Mouse (Mus musculus): ENCODE measurements around the gene Cldn11. TPM values are rescaled to one million over a fixed set of nuclear protein-coding genes. Genes with fewer than 3 reads are reported as not detected.
"Not testable (repeated sequence)": the region's sequence is repeated elsewhere in the genome, so short reads cannot be mapped to it uniquely, and the experiment has no call there.

Cldn11 gene
- polyA plus RNA-seq, 1 experiment from 2014 or later = 50.5 TPM

DNA sequence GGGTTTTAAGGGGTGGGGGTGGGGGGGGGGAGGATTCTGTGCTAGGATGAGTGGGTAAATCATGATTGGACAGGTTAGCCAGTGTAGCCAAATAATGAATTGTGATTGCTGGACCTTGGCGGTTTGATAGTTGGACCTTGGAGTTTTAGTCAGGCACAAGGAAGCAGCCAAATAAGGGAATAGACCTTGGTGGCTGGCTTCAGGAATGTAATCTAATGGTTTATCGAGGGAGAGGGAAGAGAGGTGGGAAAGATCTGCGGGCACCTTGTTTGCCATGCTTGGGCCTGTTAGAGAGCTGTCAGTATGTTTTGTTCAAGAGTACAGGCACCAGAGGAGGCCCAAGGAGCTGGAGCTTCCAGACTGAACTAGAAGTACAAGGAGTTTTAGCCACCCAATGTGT, 22.9 kb upstream of the Cldn11 start:
- ATAC-seq = no peak
- H3K4me3 ChIP-seq (ENCODE audit: low read length) = no peak overlapping the region
- H3K9me3 ChIP-seq (ENCODE audit: control insufficient read depth, low read length) = no peaks in the 10 kb centered on the region
- no peak overlapping the region for H3K27ac ChIP-seq (ENCODE audit: low read depth, low read length)
- no peak overlapping the region for H3K4me2 ChIP-seq (ENCODE audit: low read length)
- no peaks in the 10 kb centered on the region for H3K27me3 ChIP-seq (replicated peaks; ENCODE audit: control insufficient read depth, insufficient read depth, low read length)
- no peaks in the 10 kb centered on the region for H3K4me1 ChIP-seq (ENCODE audit: control insufficient read depth, insufficient read depth, low read depth, low read length)
- H3K36me3 ChIP-seq (ENCODE audit: control insufficient read depth, insufficient read depth, low read length) = 0 out of 2 replicates have a peak, but pooled peaks cover 4% of the 10 kb centered on the region
- WGBS = 88% methylated on average over 3 of the region's 3 CpGs
- no peak overlapping the region for H3K9ac ChIP-seq (ENCODE audit: low read depth, low read length)

DNA sequence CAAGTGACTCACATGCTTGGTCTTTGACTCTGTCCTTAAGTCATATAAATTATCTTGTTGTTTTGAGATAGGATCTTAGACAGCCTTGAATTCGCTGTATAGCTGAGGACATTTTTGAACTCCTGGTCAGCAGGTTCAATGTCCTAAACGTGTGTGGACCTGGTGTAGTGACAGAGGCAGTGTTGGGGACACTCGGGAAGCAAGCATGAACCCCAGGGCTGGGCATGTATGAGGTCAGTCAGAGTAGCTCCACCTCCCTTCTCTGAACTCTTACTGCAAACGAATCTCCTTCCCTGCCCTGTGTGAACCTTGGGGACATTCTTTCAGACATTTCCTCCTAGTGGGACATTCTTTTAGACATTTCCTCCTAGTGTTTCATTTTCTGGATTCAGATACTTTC, 20.0 kb upstream of the Cldn11 start:
- H3K9me3 ChIP-seq (ENCODE audit: control insufficient read depth, low read length) = no peaks in the 10 kb centered on the region
- H3K4me2 ChIP-seq (ENCODE audit: low read length) = no peak overlapping the region
- no peak for ATAC-seq
- H3K27me3 ChIP-seq (replicated peaks; ENCODE audit: control insufficient read depth, insufficient read depth, low read length) = no peaks in the 10 kb centered on the region
- no peaks in the 10 kb centered on the region for H3K4me1 ChIP-seq (ENCODE audit: control insufficient read depth, insufficient read depth, low read depth, low read length)
- H3K27ac ChIP-seq (ENCODE audit: low read depth, low read length) = no peak overlapping the region
- H3K9ac ChIP-seq (ENCODE audit: low read depth, low read length) = no peak overlapping the region
- 62% methylated on average over 4 of the region's 4 CpGs for WGBS
- no peaks in the 10 kb centered on the region for H3K36me3 ChIP-seq (ENCODE audit: control insufficient read depth, insufficient read depth, low read length)
- H3K4me3 ChIP-seq (ENCODE audit: low read length) = no peak overlapping the region

- Histone ChIP-seq H3K27me3 (replicated peaks; ENCODE audit: control insufficient read depth, insufficient read depth, low read length) (no peaks in the 10 kb centered on the region), H3K9ac (ENCODE audit: low read depth, low read length) (no peak overlapping the region), H3K27ac (ENCODE audit: low read depth, low read length) (no peak overlapping the region), H3K9me3 (ENCODE audit: control insufficient read depth, low read length) (no peaks in the 10 kb centered on the region), H3K4me2 (ENCODE audit: low read length) (no peak overlapping the region), H3K4me1 (ENCODE audit: control insufficient read depth, insufficient read depth, low read depth, low read length) (no peaks in the 10 kb centered on the region), H3K4me3 (ENCODE audit: low read length) (no peak overlapping the region), H3K36me3 (ENCODE audit: control insufficient read depth, insufficient read depth, low read length) (no peaks in the 10 kb centered on the region)
- WGBS = 73% methylated on average over 5 of the region's 5 CpGs
- ATAC-seq = no peak
Measured at GRCm38 (mm10) chr3:31133664-31134063, 16.1 kb upstream of the Cldn11 start.

DNA sequence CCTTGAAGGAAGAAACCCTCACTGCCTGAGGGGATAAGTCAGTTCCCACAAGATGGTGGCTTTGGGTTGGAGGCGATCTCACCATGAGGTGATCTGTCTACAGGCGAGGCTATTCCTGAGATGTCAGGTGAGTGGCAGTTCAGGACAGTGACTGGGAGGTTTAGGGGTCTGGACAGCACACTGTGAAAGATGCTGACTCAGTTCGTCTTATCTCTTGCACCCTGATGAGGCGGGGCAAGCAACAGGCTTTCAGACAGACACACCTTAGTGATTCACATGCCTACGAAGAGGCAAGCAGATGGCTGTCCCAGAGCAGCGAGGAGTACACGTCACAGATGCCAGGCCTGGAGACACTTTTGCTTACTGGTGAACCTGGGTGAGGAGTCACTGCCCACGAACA, 15.5 kb upstream of the Cldn11 start:
- Histone ChIP-seq H3K27me3 (replicated peaks; ENCODE audit: control insufficient read depth, insufficient read depth, low read length) (no peaks in the 10 kb centered on the region), H3K27ac (ENCODE audit: low read depth, low read length) (no peak overlapping the region), H3K36me3 (ENCODE audit: control insufficient read depth, insufficient read depth, low read length) (no peaks in the 10 kb centered on the region), H3K9ac (ENCODE audit: low read depth, low read length) (no peak overlapping the region), H3K9me3 (ENCODE audit: control insufficient read depth, low read length) (no peaks in the 10 kb centered on the region), H3K4me3 (ENCODE audit: low read length) (no peak overlapping the region), H3K4me2 (ENCODE audit: low read length) (no peak overlapping the region), H3K4me1 (ENCODE audit: control insufficient read depth, insufficient read depth, low read depth, low read length) (no peaks in the 10 kb centered on the region)
- WGBS = 90% methylated on average over 8 of the region's 8 CpGs
- no peak for ATAC-seq

DNA sequence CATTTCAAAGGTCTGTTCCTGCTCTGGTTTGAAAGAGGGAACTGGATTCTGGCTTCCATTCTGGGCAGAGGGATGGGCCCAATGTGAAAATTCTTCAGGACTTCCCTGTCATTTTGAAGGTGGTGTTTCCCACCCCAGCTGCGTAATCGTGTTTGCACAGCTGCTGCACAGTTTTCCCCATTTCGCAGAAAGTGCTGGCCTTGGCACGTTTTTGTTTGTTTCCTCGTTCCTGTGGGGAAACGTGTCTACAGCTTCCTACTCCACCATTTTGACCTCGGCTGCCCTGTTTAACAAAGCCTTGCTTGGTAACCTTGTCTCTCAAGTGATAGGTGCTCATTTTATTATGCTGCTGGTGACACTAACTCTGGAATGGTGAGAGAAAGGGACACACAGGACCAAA, 15.0 kb upstream of the Cldn11 start:
- ATAC-seq = no peak
- Histone ChIP-seq H3K27ac (ENCODE audit: low read depth, low read length) (no peak overlapping the region), H3K9ac (ENCODE audit: low read depth, low read length) (no peak overlapping the region), H3K9me3 (ENCODE audit: control insufficient read depth, low read length) (no peaks in the 10 kb centered on the region), H3K36me3 (ENCODE audit: control insufficient read depth, insufficient read depth, low read length) (no peaks in the 10 kb centered on the region), H3K4me1 (ENCODE audit: control insufficient read depth, insufficient read depth, low read depth, low read length) (no peaks in the 10 kb centered on the region), H3K4me2 (ENCODE audit: low read length) (no peak overlapping the region), H3K4me3 (ENCODE audit: low read length) (no peak overlapping the region), H3K27me3 (replicated peaks; ENCODE audit: control insufficient read depth, insufficient read depth, low read length) (no peaks in the 10 kb centered on the region)
- 83% methylated on average over 7 of the region's 7 CpGs for WGBS

DNA sequence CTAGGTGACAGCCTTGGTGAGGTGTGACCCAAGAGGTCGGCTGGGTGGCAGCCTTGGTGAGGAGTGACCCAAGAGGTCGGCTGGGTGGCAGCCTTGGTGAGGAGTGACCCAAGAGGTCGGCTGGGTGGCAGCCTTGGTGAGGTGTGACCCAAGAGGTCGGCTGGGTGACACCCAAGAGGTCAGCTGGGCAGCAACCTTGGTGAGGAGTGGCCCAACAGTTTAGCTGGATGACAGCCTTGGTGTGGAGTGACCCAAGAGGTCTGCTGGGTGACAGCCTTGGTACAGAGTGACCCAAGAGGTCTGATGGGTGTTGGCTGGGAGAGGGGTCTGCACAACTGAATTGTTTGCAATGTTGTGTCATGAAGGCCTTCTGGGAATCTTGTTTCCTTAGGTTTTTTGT, 13.1 kb upstream of the Cldn11 start:
- H3K4me3 ChIP-seq (ENCODE audit: low read length); H3K27ac ChIP-seq (ENCODE audit: low read depth, low read length); H3K36me3 ChIP-seq (ENCODE audit: control insufficient read depth, insufficient read depth, low read length); H3K9ac ChIP-seq (ENCODE audit: low read depth, low read length); H3K4me2 ChIP-seq (ENCODE audit: low read length); ATAC-seq; H3K9me3 ChIP-seq (ENCODE audit: control insufficient read depth, low read length); H3K27me3 ChIP-seq (replicated peaks; ENCODE audit: control insufficient read depth, insufficient read depth, low read length); H3K4me1 ChIP-seq (ENCODE audit: control insufficient read depth, insufficient read depth, low read depth, low read length): not testable (repeated sequence)
- WGBS = 75% methylated on average over 4 of the region's 4 CpGs

DNA sequence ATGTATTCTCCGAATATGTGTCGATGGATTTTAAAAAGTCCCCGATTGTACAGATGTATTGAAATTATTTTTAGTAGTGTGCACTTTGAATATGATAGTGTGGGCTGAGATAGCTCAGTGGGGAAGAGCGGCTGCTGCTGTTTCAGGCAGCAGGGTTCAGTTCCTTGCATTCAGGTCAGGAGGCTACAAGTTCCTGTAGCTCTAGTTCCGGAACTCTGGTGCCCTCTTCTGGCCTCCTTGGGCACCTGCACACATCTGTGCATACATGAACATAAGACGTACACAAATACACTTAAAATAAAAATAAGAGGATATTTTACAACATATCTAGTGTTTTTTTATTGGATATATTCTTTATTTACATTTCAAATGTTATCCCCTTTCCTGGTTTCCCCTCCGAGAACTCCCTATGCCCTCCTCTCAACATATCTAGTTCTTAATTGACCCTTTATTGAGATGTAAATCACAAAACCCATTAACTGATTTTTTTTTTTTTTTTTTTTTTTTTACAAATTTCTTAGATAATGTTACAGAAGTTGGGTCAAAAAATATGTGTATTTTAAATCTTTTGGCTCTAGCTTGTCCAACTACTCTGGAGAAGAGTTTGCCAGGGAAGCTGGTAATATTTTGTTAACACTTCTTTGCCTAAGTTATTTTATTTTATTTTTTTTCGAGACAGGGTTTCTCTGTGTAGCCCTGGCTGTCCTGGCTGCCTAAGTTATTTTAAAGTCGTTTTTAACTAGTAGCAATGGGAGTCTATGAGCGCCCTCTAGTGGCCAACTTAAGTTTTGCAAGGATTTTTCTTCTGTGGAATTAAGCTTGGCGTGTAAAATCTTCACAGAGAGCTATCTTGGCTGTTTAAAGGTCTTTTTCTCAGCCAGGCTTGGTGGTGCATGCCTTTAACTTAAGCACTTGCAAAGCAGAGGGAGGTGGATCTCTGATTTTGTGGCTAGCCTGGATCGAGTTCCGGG, 11.0 kb upstream of the Cldn11 start:
- Histone ChIP-seq H3K4me1 (ENCODE audit: control insufficient read depth, insufficient read depth, low read depth, low read length) (no peaks in the 10 kb centered on the region), H3K4me2 (ENCODE audit: low read length) (no peak overlapping the region), H3K9ac (ENCODE audit: low read depth, low read length) (no peak overlapping the region), H3K27ac (ENCODE audit: low read depth, low read length) (no peak overlapping the region), H3K36me3 (ENCODE audit: control insufficient read depth, insufficient read depth, low read length) (no peaks in the 10 kb centered on the region), H3K27me3 (replicated peaks; ENCODE audit: control insufficient read depth, insufficient read depth, low read length) (no peaks in the 10 kb centered on the region), H3K4me3 (ENCODE audit: low read length) (no peak overlapping the region), H3K9me3 (ENCODE audit: control insufficient read depth, low read length) (no peaks in the 10 kb centered on the region)
- WGBS = 61% methylated on average over 13 of the region's 13 CpGs
- ATAC-seq = no peak

DNA sequence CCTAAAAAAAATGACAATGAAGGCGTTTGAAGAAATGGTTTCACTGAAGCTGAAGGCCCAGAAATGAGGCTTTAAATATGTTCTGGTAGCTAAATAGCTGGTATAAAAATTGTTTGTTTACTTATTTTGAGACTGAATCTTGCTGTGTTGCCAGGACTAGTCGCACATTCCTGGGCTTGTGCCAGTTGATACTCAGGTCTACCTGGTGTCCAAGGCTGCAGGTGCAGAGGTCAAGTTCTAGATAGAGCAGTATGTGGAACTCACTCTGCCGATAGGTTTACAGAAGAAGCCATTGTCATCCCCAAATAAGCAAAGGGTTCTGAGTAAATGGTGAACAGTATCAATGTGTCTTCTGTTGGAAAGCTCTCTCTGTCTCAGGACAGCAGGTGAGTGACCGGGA, 8.1 kb upstream of the Cldn11 start:
- Histone ChIP-seq H3K4me1 (ENCODE audit: control insufficient read depth, insufficient read depth, low read depth, low read length) (no peaks in the 10 kb centered on the region), H3K4me3 (ENCODE audit: low read length) (no peak overlapping the region), H3K9ac (ENCODE audit: low read depth, low read length) (no peak overlapping the region), H3K36me3 (ENCODE audit: control insufficient read depth, insufficient read depth, low read length) (no peaks in the 10 kb centered on the region), H3K9me3 (ENCODE audit: control insufficient read depth, low read length) (no peaks in the 10 kb centered on the region), H3K4me2 (ENCODE audit: low read length) (no peak overlapping the region), H3K27me3 (replicated peaks; ENCODE audit: control insufficient read depth, insufficient read depth, low read length) (no peaks in the 10 kb centered on the region), H3K27ac (ENCODE audit: low read depth, low read length) (no peak overlapping the region)
- ATAC-seq = no peak
- WGBS = 87% methylated on average over 4 of the region's 4 CpGs

DNA sequence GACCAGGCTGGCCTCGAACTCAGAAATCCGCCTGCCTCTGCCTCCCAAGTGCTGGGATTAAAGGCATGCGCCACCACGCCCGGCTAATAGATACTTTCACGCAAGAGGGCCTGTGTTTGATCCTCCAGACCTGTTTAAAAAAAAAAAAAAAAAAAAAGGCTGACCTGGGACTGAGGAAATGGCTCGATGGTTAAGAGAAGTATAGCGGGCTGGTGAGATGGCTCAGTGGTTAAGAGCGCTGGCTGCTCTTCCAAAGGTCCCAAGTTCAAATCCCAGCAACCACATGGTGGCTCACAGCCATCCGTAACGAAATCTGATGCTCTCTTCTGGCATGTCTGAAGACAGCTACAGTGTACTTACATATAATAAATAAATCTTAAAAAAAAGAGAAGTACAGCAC, 4.5 kb upstream of the Cldn11 start:
- not testable (repeated sequence) for H3K4me2 ChIP-seq (ENCODE audit: low read length); ATAC-seq; H3K27me3 ChIP-seq (replicated peaks; ENCODE audit: control insufficient read depth, insufficient read depth, low read length); H3K4me3 ChIP-seq (ENCODE audit: low read length); H3K9ac ChIP-seq (ENCODE audit: low read depth, low read length); H3K27ac ChIP-seq (ENCODE audit: low read depth, low read length); H3K4me1 ChIP-seq (ENCODE audit: control insufficient read depth, insufficient read depth, low read depth, low read length); H3K9me3 ChIP-seq (ENCODE audit: control insufficient read depth, low read length); H3K36me3 ChIP-seq (ENCODE audit: control insufficient read depth, insufficient read depth, low read length)
- WGBS = 87% methylated on average over 11 of the region's 11 CpGs
